Mouse (Mus musculus): ENCODE data around the gene Stac3.

DNA sequence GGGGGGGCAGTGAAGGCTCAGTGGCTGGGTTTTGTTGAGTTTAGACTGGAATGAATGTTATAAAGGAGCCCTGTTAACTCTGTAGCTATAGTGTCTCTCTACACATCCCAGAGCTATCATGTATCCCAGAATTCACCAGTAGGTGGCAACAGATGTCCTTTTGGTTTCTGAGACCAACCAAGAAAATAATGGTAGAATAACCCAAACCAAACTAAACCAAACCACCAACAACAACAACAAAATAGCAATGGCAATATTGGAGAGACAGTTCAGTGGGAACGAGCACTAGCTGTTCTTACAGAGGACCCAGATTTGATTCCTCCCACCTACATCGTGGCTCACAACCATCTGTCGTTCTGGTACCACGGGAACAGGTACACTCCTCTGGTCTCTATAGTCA lies 22.4 kb upstream of the Stac3 start:
- TF ChIP-seq GATA1 (IDR thresholded peaks at IDR 0.05; ENCODE audit: borderline replicate concordance, low read length): no peak
- TF ChIP-seq FLI1 (IDR thresholded peaks at IDR 0.05; ENCODE audit: low read length): no peak
